Mouse (Mus musculus): ENCODE measurements around the gene Fosb. TPM values are rescaled to one million over a fixed set of nuclear protein-coding genes. Genes with fewer than 3 reads are reported as not detected.

The Fosb gene
- total and polyA plus RNA-seq, 2 experiments from 2014 or later = 0.11 to 0.38 TPM

DNA sequence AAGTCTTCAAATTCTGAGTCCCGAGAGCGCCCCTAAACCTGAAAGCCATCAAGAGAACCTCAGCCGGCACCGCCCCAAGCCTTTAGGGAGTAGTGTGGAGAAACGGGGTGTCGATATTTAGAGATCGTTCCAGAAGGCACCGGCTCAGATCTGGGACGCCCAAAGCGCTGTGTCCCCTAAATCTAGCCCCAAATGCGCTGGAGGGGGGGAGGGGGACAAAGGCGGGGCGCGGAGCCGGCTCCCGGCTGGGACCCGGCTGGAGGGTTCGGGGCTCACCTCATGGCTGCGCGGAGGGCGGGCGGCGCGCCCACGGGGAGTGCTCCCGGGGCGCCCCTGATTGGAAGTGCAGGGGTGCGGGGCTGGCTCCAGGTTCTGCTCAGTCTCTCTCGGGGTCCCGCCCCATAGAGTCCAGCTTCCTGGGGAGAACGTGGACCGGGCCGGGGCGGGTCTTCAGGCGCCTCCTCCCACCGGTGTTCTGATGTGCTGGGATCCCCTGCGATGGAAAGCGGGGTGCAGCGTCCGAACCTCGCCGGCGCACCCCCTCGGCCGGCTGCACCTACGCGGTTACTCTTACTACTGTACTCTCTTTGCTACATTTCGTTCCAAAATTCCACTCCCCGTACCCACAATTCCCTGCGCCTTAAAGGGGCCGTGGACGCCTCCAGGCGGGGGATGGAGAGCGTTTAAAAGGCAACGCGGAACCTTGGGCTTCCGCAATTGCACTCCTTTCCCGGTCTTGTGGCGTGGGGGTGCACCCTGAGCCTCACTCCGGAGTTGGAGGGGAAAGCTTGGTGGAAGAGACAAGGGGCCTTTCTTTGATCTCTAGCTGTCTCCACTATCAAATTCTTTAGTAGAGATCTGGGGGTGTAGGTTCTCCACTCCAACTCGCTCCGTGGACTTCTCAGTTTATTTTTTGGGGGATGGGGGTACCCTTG is 38.3 kb downstream of the Fosb start, which contains the start of gene Vasp:
Gene Vasp (minus strand): TSS at position 580 of the 935 bp plus-strand sequence.
- H3K9ac ChIP-seq (replicated peaks; ENCODE audit: low read length, poor library complexity, severe bottlenecking) = peak within 1 kb of the TSS; percentile 77
- H3K27ac ChIP-seq (ENCODE audit: low read depth, low read length) = peak within 1 kb of the TSS; percentile 75
- H3K9me3 ChIP-seq (ENCODE audit: low read length) = no peaks in the 10 kb centered on the region
- no peaks in the 10 kb centered on the region for H3K36me3 ChIP-seq (ENCODE audit: insufficient read depth, low read length)
- peak; percentile 31 for TF ChIP-seq CTCF (IDR thresholded peaks at IDR 0.05)
- under 1% methylated on average over 56 of the region's 62 CpGs for WGBS
- H3K4me1 ChIP-seq (ENCODE audit: insufficient read depth, low read length) = peaks cover 4% of the 10 kb centered on the region; the same call in 1 of the 2 replicates
- peak; percentile 77 for ATAC-seq (ENCODE audit: low FRiP score)
- peak within 1 kb of the TSS; percentile 88 for H3K4me2 ChIP-seq (ENCODE audit: low read depth, low read length, poor library complexity, severe bottlenecking)
- peak; percentile 89 for DNase-seq (ENCODE audit: low spot score)
- H3K27me3 ChIP-seq (ENCODE audit: insufficient read depth, low read length) = no peaks in the 10 kb centered on the region; the same call in 1 of the 2 replicates
- peak within 1 kb of the TSS; percentile 88 for H3K4me3 ChIP-seq (ENCODE audit: low read depth, low read length)

GRCm38 (mm10) chr7:19270509-19271237 is 39.2 kb downstream of the Fosb start:
- H3K4me3 ChIP-seq (ENCODE audit: low read depth, low read length) = peak overlapping the region; percentile 88
- H3K36me3 ChIP-seq (ENCODE audit: insufficient read depth, low read length) = no peaks in the 10 kb centered on the region
- DNase-seq (ENCODE audit: low spot score) (no peak), ATAC-seq (ENCODE audit: low FRiP score) (no peak)
- peaks cover 4% of the 10 kb centered on the region; the same call in 1 of the 2 replicates for H3K4me1 ChIP-seq (ENCODE audit: insufficient read depth, low read length)
- TF ChIP-seq CTCF (IDR thresholded peaks at IDR 0.05) = no peak
- no peaks in the 10 kb centered on the region; the same call in 1 of the 2 replicates for H3K27me3 ChIP-seq (ENCODE audit: insufficient read depth, low read length)
- H3K4me2 ChIP-seq (ENCODE audit: low read depth, low read length, poor library complexity, severe bottlenecking) = peak overlapping the region; percentile 88
- H3K9ac ChIP-seq (replicated peaks; ENCODE audit: low read length, poor library complexity, severe bottlenecking) = peak overlapping the region; percentile 77
- no peak overlapping the region for H3K27ac ChIP-seq (ENCODE audit: low read depth, low read length)
- no peaks in the 10 kb centered on the region for H3K9me3 ChIP-seq (ENCODE audit: low read length)
- 0% methylated on average over 17 of the region's 21 CpGs for whole genome bisulfite sequencing

DNA sequence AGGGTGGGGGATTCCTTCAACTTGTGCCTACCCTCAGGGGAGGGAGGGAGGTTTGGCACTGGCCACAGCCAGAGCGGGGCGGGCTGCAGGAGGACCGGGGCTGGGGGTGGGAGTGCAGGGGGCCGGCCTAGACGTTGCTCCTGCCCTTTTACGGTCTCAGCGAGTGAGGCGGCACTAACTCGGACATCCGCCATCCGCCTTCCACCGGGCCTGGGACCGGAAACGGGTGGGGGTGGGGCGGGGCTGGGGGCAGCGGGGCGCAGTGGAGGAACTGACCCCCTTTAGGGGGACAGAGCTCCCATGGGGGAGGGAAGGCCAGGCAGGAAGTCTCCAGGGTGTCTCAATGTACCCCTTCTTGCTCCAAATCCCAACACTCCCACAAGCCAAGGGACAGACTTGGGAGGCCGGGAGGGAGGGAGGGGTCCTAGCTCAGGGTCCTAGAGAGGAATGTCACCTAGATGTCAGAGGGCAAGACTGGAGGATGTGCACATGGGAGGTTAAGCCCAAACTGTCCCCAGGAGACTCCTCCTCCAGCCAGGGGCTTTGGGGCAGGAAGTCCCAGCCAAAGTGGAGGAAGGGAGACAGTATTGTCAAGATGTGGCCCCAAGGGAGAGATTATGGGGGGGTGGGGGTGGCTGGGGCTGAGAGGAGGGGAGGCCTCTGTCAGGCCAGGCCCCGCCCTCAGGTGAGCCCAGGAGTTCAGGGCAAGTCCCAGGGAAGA is 40.0 kb downstream of the Fosb start:
- H3K4me1 ChIP-seq (ENCODE audit: insufficient read depth, low read length) = peaks cover 4% of the 10 kb centered on the region; the same call in 1 of the 2 replicates
- H3K9me3 ChIP-seq (ENCODE audit: low read length) = no peaks in the 10 kb centered on the region
- TF ChIP-seq CTCF (IDR thresholded peaks at IDR 0.05) = no peak
- 4% methylated on average over 16 of the region's 19 CpGs for WGBS
- H3K36me3 ChIP-seq (ENCODE audit: insufficient read depth, low read length) = no peaks in the 10 kb centered on the region
- 0 out of 2 replicates have a peak overlapping the region, but pooled peaks have one; percentile 26 for H3K27ac ChIP-seq (ENCODE audit: low read depth, low read length)
- peak overlapping the region; percentile 77 for H3K9ac ChIP-seq (replicated peaks; ENCODE audit: low read length, poor library complexity, severe bottlenecking)
- ATAC-seq (ENCODE audit: low FRiP score) (no peak), DNase-seq (ENCODE audit: low spot score) (peak; percentile 46)
- no peaks in the 10 kb centered on the region; the same call in 1 of the 2 replicates for H3K27me3 ChIP-seq (ENCODE audit: insufficient read depth, low read length)
- H3K4me2 ChIP-seq (ENCODE audit: low read depth, low read length, poor library complexity, severe bottlenecking) = peak overlapping the region; percentile 88
- peak overlapping the region; percentile 88 for H3K4me3 ChIP-seq (ENCODE audit: low read depth, low read length)

DNA sequence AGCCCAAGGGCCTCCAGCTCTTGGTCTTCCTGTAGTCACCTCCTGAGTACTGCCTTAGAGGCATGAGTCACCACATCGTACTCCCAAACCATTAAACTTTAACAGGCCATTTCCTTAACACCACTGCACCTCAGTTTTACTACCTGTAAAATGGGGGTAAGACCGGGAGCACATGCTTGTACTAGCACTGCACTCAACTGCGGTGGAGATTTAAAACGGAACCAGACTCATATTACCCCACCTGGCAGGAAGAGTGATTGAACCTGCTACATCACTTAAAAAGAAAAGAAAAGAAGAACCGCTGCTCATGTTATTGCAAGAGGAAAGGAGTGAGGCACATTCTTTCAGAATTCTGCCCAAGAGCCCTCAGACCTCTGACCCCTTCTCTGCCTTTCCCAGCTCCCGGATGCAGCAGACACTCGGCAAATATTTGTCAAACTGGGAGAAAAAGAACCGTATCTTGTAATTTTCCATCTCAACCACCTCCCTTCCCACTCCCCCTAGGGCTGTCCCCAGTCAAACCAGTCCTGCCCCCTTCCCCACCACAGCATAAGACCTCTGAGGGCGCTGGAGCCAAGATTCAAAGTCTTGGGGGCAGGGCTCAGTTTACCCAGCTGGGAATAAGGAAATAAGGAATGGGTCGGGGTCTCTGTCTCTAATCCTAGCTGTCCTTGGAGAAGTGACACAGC is 40.7 kb downstream of the Fosb start:
- Histone ChIP-seq H3K9ac (replicated peaks; ENCODE audit: low read length, poor library complexity, severe bottlenecking) (peak overlapping the region; percentile 77), H3K4me2 (ENCODE audit: low read depth, low read length, poor library complexity, severe bottlenecking) (peak overlapping the region; percentile 88), H3K4me3 (ENCODE audit: low read depth, low read length) (peak overlapping the region; percentile 88), H3K36me3 (ENCODE audit: insufficient read depth, low read length) (peaks cover 3% of the 10 kb centered on the region), H3K27ac (ENCODE audit: low read depth, low read length) (0 out of 2 replicates have a peak overlapping the region, but pooled peaks have one; percentile 26), H3K27me3 (ENCODE audit: insufficient read depth, low read length) (no peaks in the 10 kb centered on the region), H3K4me1 (ENCODE audit: insufficient read depth, low read length) (peaks cover 4% of the 10 kb centered on the region; the same call in 1 of the 2 replicates), H3K9me3 (ENCODE audit: low read length) (no peaks in the 10 kb centered on the region)
- WGBS = 59% methylated on average over 10 of the region's 10 CpGs
- TF ChIP-seq CTCF (IDR thresholded peaks at IDR 0.05) = no peak
- ATAC-seq (ENCODE audit: low FRiP score) = no peak
- DNase-seq (ENCODE audit: low spot score) = no peak

- no peaks in the 10 kb centered on the region for H3K27me3 ChIP-seq (ENCODE audit: insufficient read depth, low read length)
- peaks cover 4% of the 10 kb centered on the region; the same call in 1 of the 2 replicates for H3K4me1 ChIP-seq (ENCODE audit: insufficient read depth, low read length)
- peaks cover 18% of the 10 kb centered on the region for H3K36me3 ChIP-seq (ENCODE audit: insufficient read depth, low read length)
- WGBS = 81% methylated on average over 10 of the region's 10 CpGs
- H3K9ac ChIP-seq (replicated peaks; ENCODE audit: low read length, poor library complexity, severe bottlenecking) = no peak overlapping the region
- no peak overlapping the region for H3K4me2 ChIP-seq (ENCODE audit: low read depth, low read length, poor library complexity, severe bottlenecking)
- no peaks in the 10 kb centered on the region for H3K9me3 ChIP-seq (ENCODE audit: low read length)
- H3K27ac ChIP-seq (ENCODE audit: low read depth, low read length) = no peak overlapping the region
- ATAC-seq (ENCODE audit: low FRiP score) = no peak
- H3K4me3 ChIP-seq (ENCODE audit: low read depth, low read length) = no peak overlapping the region
- TF ChIP-seq CTCF (IDR thresholded peaks at IDR 0.05) = no peak
- no peak for DNase-seq (ENCODE audit: low spot score)
Measured at GRCm38 (mm10) chr7:19267051-19267450, 42.8 kb downstream of the Fosb start.
